Mouse (Mus musculus): ENCODE measurements around the gene Slc25a38.

Slc25a38 gene

DNA sequence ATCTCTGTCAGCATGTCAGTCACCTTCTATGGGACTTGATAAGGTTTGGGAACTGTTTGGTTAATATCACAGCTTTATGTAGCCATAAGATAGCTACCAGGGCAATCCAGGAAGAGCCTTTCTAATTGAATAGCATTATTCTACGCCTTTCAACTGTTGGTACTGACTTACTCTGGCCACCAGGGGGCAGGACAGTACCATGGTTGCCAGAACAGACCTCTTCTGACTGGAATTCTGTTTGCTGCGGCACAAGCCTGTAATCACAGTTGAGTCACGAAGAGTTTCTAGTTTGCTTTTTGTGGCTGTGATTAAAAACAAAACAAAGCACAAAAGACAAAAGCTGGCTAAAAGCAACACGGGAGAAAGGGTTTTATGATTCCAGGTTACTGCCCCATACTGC is 30.5 kb downstream of the Slc25a38 start:
- DNase-seq (ENCODE audit: low read depth, low spot score): peak; percentile 84

DNA sequence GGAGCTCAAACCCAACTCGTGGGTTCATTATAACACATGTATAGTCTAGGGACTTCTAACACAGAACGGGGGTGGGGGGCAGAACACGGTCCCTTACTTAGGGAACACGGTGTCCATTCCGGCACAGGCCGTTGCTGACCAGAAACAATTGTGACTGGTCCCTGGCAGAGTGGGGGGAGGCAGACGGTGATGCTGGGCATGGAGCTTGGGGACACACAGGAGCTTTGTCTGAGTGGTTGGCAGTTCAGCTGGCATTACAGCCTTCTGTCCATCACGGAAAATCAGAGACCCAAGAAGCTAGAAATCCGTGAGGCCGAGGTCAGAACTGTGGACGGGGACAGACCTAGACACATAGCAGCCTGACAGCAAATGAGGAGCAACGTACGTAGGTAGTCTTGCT is 34.3 kb downstream of the Slc25a38 start:
- DNase-seq (ENCODE audit: low read depth, low spot score): no peak

DNA sequence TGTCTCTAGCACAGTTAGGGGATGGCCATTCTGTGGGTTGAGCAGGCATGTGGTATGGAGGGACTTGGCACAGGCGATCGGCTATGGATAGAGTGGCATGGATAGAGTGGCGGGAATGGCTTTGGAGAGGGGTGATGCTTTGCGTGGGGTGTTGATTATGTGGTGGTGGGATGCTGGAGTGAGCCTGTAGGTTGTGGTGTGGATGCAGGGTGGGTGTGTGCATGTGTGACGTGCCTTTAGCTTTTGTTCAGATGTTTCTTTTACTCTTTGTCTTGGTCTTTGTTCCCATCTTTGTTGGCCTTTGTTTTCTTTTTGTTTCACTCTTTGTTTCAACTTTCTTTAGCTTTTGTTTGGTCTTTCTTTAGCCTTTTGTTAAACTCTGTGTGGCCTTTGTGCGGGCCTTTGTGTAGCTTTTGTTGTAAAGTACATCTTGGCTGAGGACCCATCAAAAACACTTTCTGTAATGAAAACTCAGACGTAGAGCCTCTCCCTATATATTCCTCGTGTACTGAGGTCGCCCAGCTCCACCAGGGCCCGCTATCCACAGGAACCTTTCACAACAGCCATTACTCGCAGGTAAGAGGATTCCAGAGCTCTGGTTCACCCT is 39.2 kb downstream of the Slc25a38 start, which contains the start of gene Mobp:
Mobp (plus strand) TSS at position 486 of the 607 bp plus-strand sequence.
- no peak for DNase-seq (ENCODE audit: low read depth, low spot score)

DNA sequence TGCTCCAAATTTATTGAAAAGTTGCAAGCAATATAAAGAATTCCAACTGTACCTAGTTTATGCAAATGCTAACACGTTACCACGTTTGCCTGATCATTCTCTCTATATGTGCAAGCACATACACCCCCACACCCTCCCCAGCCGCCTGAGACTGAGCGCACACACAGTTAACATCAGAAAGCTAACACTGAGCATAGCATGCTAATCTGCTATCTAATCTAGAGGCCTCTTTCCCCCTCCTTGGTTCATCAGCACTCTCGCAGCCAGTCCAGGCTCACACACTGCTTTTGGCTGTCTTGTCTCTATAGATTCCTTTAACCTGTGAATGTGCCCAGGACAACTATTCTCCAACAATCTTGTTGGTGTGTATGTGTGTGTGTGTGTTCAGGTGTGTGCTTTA is 41.0 kb downstream of the Slc25a38 start:
- DNase-seq (ENCODE audit: low read depth, low spot score): no peak

DNA sequence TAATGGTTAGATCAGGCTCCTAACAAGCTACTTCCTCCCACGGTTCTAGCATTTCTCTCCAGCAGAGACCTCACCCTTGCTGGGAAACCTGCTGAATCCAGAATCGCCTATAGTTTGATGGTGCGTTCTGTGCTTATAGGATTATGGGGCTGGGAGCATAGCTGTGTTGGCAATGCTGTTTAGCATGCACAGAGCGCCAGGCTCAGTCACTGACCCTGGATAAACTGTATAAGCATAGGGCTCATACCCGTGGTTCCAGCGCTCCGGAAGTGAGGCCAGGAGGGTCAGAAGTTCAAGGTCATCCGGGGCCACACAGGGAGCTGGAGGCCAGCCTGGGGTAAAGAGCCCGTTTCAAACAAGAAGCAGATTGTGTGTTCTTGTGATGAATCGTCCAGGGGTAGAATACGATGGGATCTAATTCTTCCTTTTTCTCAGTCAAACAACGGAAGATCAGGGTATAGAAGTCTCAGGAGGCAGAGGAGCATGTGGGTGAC is 41.8 kb downstream of the Slc25a38 start:
- DNase-seq (ENCODE audit: low read depth, low spot score): no peak

DNA sequence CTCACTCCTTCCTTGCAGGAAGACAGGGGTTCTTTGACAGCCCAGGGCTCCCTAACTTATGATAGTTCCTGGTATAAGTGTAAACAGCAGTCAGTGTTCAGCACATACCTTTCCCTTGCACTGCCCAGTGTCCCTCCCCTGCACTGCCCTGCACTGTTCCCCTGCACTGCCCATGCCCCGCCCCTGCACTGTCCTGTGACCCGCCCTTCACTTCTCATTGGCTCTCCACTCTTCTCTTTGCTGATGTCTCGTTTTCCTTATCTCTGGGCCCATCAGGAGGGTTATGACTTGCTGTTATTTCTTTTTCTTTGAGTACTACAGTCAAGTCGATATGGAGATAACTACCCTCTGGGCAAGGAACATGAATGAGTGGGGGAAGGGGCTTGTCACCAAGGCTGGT is 47.9 kb downstream of the Slc25a38 start:
- DNase-seq (ENCODE audit: low read depth, low spot score): no peak

DNA sequence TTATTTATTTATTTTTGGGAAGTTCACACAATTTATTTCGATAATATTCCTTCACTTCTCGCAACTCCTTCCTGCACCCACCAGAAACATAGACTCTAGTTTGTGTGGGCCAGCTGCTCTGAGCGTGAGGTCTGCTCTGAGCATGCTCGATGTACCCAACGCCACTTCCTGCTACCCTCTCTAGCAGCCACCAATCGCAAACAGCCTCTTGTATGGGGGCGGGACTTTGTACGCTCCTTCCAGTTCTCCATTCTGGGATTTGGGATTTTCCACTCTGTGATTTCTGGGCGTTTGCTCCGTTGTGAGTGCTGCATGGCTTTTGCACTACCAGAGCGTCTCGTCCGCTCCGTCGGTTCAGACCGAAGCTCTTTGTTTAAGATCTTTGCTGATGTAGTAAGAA is 53.7 kb downstream of the Slc25a38 start:
- no peak for DNase-seq (ENCODE audit: low read depth, low spot score)

DNA sequence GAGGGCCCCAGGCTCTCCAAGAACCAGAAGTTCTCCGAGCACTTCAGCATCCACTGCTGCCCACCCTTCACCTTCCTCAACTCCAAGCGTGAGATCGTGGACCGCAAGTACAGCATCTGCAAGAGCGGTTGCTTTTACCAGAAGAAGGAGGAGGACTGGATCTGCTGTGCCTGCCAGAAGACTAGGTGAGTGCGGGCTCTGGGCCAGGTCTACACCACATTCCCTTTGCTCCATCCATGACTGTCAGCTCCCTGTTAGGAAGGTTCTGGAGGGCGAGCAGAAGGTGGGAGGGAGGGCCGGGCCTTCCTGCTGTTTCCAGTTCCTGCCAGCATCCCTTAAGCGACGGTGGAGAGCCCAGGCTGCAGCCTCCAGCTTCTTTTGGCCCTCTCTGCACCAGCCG is 57.7 kb downstream of the Slc25a38 start:
- DNase-seq (ENCODE audit: low read depth, low spot score): no peak

DNA sequence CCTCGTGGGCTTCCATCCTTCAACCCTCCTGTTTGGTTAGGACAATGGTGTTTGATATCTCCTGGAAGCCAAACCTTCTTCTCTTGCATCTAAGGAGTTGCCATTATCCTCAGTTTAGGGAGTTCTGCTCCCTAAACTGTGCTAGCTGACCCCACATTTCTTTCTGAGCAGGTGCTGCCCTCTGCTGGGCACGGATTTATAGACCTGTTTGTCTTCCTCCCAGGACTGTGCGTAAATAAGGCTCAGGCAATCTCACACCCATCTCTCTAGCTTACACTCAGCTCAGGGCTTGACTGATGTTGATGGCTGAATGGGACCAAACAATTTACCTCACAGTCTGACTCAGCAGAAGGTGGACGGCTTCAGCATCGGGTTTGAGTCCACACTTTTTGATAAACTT is 61.1 kb downstream of the Slc25a38 start:
- DNase-seq (ENCODE audit: low read depth, low spot score): peak; percentile 61

Measured in mesoderm, embryonic 11.5 days (tissue).